Mouse (Mus musculus) stomach, postnatal 0 days (tissue): ENCODE results near the gene Eif4a3. TPM values are rescaled to one million over a fixed set of nuclear protein-coding genes. Genes with fewer than 3 reads are reported as not detected.

Source experiments
- ATAC-seq: fragments of 200-750 bp; cut with Nextera tagmentation; 2 replicates; pipeline ENCODE4 v1.8.0; 2017; ENCODE audit not compliant: low FRiP score, low TSS enrichment
- DNase-seq: peaks from one replicate; pipeline ENCODE4 v3.0.0-alpha.2; 2016; ENCODE audit warnings: low spot score
- H3K27ac ChIP-seq: fragments of 300-500 bp; sonication (generic); replicated peaks from 2 replicates; pipeline ENCODE4 v1.5.1; 2014; ENCODE audit warnings: mild to moderate bottlenecking, control low read depth
- H3K27me3 ChIP-seq: fragments of 300-500 bp; sonication (generic); 2 replicates; pipeline ENCODE4 v1.6.1; 2014; ENCODE audit warnings: low read length; ENCODE audit not compliant: control insufficient read depth, insufficient read depth
- H3K36me3 ChIP-seq: fragments of 300-500 bp; sonication (generic); 2 replicates; pipeline ENCODE4 v1.6.1; 2014; ENCODE audit warnings: low read length, mixed read lengths; ENCODE audit not compliant: control insufficient read depth, insufficient read depth
- H3K4me1 ChIP-seq: fragments of 300-500 bp; sonication (generic); replicated peaks from 2 replicates; pipeline ENCODE4 v1.6.1; 2014; ENCODE audit warnings: antibody characterized with exemption; ENCODE audit not compliant: control insufficient read depth, insufficient read depth
- H3K4me2 ChIP-seq: fragments of 300-500 bp; sonication (generic); replicated peaks from 2 replicates; pipeline ENCODE4 v1.6.1; 2014; ENCODE audit warnings: low read depth, mild to moderate bottlenecking, control low read depth, moderate library complexity
- H3K4me3 ChIP-seq: fragments of 300-500 bp; sonication (generic); 2 replicates; pipeline ENCODE4 v1.5.1; 2014; ENCODE audit warnings: low read depth, low read length, control low read depth
- H3K9ac ChIP-seq: fragments of 300-500 bp; sonication (generic); 2 replicates; pipeline ENCODE4 v1.6.1; 2014; ENCODE audit warnings: mild to moderate bottlenecking, low read length, control low read depth, mixed read lengths
- H3K9me3 ChIP-seq: fragments of 300-500 bp; sonication (generic); 2 replicates; pipeline ENCODE4 v1.6.1; 2016; ENCODE audit warnings: low read length; ENCODE audit not compliant: control insufficient read depth
- CTCF ChIP-seq: IDR thresholded peaks from 2 replicates; pipeline ENCODE4 v1.5.1; 2016; ENCODE audit warnings: antibody characterized with exemption, low read depth, mild to moderate bottlenecking, moderate library complexity
- EP300 ChIP-seq: optimal IDR thresholded peaks from 2 replicates; pipeline ENCODE3; 2016; ENCODE audit warnings: antibody characterized with exemption
- WGBS: fragments of 180-500 bp; shearing (Covaris S2); extraction: QIAGEN DNeasy Blood & Tissue Kit; methylation state at CpG from one replicate; pipeline ENCODE4 v1.1.7; 2014; 5-methylcytosine and 5-hydroxymethylcytosine counted together
- polyA plus RNA-seq: library from polyadenylated mRNA; unstranded; fragments of >200 nt; fragmentation: Nextera tagmentation; extraction: Ambion mirVana; gene quantifications from 2 replicates; pipeline ENCODE4 v1.2.1, GENCODE M21; 2015

The Eif4a3 gene
- polyA plus RNA-seq, 1 experiment from 2014 or later = 197 TPM

DNA sequence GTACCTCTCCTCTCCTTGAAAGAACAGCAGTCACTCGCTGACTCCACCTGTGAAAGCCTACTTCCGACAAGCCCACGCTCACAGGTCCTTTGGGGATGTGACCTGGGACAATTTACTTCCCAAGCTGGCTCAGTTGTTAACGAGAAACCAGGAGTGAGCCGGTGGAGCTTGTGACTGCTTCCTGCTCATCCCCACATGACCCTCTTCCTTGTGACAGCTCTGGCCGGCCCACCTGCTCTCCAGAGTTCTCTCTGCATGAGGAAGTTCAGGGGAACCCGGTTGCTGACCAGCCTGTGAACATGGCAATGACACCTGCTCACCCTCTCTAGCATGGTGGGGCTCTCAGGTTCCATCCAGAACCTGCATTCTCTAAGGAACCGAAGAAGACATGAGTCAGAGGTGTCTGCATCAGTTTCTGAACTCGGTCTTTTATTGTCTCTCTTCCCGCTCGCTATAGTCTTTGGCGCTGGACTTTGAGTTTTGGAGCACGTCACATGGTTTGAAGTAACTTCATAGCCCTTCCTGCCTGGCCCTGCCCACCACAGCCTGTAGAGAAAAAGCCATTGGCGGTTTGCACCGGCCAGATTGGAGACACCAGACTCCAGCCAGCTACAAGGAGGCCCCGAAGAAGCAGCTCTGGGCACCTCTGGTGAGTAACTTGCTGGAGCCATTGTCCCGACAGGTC lies 14.5 kb upstream of the Eif4a3 start:
- H3K4me1 ChIP-seq = no peaks in the 10 kb centered on the region
- no peaks in the 10 kb centered on the region for H3K9me3 ChIP-seq
- WGBS = 64% methylated on average over 17 of the region's 17 CpGs
- no peak overlapping the region for H3K9ac ChIP-seq
- ATAC-seq (peak; percentile 80), DNase-seq (peak; percentile 58)
- H3K27me3 ChIP-seq = no peaks in the 10 kb centered on the region
- H3K36me3 ChIP-seq = no peaks in the 10 kb centered on the region
- H3K4me3 ChIP-seq = no peak overlapping the region
- TF ChIP-seq EP300 (no peak), CTCF (no peak)
- H3K4me2 ChIP-seq = no peak overlapping the region
- H3K27ac ChIP-seq = 0 out of 2 replicates have a peak overlapping the region, but pooled peaks have one; percentile 13

DNA sequence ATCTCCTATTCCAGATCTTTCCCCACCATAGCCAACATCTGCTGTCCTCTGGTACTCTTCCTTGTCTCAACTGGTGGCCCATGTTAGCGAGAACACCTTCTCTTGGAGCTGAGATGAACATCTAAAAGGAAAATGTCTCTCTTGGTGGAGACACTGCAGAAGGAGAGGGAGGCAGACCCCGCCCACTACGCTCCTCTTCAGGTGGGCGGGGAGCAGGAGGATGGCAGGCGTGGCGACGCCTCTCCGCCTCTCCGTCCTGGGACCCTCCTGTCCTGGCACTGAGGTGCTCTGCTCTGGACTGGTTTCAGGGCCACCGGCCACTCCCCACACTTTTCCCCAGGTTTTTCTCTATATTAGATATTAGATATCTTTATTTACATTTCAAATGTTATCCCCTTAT lies 10.7 kb upstream of the Eif4a3 start:
- 19% methylated on average over 8 of the region's 10 CpGs for WGBS
- ATAC-seq (no peak), DNase-seq (no peak)
- no peak overlapping the region for H3K4me3 ChIP-seq
- H3K9me3 ChIP-seq = no peaks in the 10 kb centered on the region
- H3K4me2 ChIP-seq = no peak overlapping the region
- no peaks in the 10 kb centered on the region for H3K4me1 ChIP-seq
- H3K36me3 ChIP-seq = no peaks in the 10 kb centered on the region
- H3K27me3 ChIP-seq = no peaks in the 10 kb centered on the region
- no peak overlapping the region for H3K9ac ChIP-seq
- TF ChIP-seq CTCF = no peak
- TF ChIP-seq EP300 = no peak
- H3K27ac ChIP-seq = no peak overlapping the region

GRCm38 (mm10) chr11:119307916-119308315 lies 8.0 kb upstream of the Eif4a3 start:
- H3K27ac ChIP-seq = 0 out of 2 replicates have a peak overlapping the region, but pooled peaks have one; percentile 35
- WGBS = 24% methylated on average over 11 of the region's 11 CpGs
- H3K27me3 ChIP-seq = no peaks in the 10 kb centered on the region
- peak overlapping the region; percentile 27; the same call in 1 of the 2 replicates for H3K9ac ChIP-seq
- no peak for ATAC-seq
- no peak for DNase-seq
- no peaks in the 10 kb centered on the region for H3K4me1 ChIP-seq
- H3K4me2 ChIP-seq = no peak overlapping the region
- no peak for TF ChIP-seq CTCF
- no peak for TF ChIP-seq EP300
- no peak overlapping the region for H3K4me3 ChIP-seq
- no peaks in the 10 kb centered on the region for H3K36me3 ChIP-seq
- no peaks in the 10 kb centered on the region for H3K9me3 ChIP-seq

GRCm38 (mm10) chr11:119307658-119307867 lies 7.7 kb upstream of the Eif4a3 start, which contains the start of gene Card14:
Gene Card14 (plus strand): TSS chr11:119307768.
- no peak for TF ChIP-seq EP300
- no peak for TF ChIP-seq CTCF
- Histone ChIP-seq H3K4me2 (no peak within 1 kb of the TSS), H3K4me3 (no peak within 1 kb of the TSS), H3K27me3 (no peaks in the 10 kb centered on the region), H3K9me3 (no peaks in the 10 kb centered on the region), H3K36me3 (no peaks in the 10 kb centered on the region), H3K4me1 (no peaks in the 10 kb centered on the region), H3K9ac (peak within 1 kb of the TSS; percentile 27; the same call in 1 of the 2 replicates), H3K27ac (0 out of 2 replicates have a peak within 1 kb of the TSS, but pooled peaks have one; percentile 35)
- 35% methylated on average over 1 of the region's 1 CpGs for WGBS
- ATAC-seq (no peak), DNase-seq (no peak)

- Histone ChIP-seq H3K4me1 (no peaks in the 10 kb centered on the region), H3K4me2 (no peak overlapping the region), H3K27ac (0 out of 2 replicates have a peak overlapping the region, but pooled peaks have one; percentile 14), H3K4me3 (no peak overlapping the region), H3K36me3 (no peaks in the 10 kb centered on the region), H3K27me3 (no peaks in the 10 kb centered on the region), H3K9ac (no peak overlapping the region), H3K9me3 (no peaks in the 10 kb centered on the region)
- TF ChIP-seq EP300 (no peak), CTCF (peak; percentile 10; the same call in 1 of the 2 replicates)
- ATAC-seq (no peak), DNase-seq (no peak)
- 47% methylated on average over 13 of the region's 13 CpGs for WGBS
Observed at GRCm38 (mm10) chr11:119306762-119307657, 7.1 kb upstream of the Eif4a3 start.
